Mouse (Mus musculus) liver, postnatal 0 days (tissue): ENCODE measurements at regions not wholly inside any gene's neighbourhood (a gene's known extent, or its start where the extent isn't known, plus 50 kb on each side); places are given as distances from the start of the nearest gene placed in this dataset.

Experiments
- ATAC-seq: fragments of 200-750 bp; cut with Nextera tagmentation; 2 replicates; pipeline ENCODE4 v1.8.0; 2017; ENCODE audit warnings: mild to moderate bottlenecking, moderate library complexity
- DNase-seq: peaks from one replicate; pipeline ENCODE4 v3.0.0-alpha.2; 2016
- H3K27ac ChIP-seq: fragments of 300-500 bp; sonication (generic); 2 replicates; pipeline ENCODE4 v1.5.1; 2014; ENCODE audit warnings: antibody characterized with exemption, moderate library complexity, mild to moderate bottlenecking, low read depth
- H3K27me3 ChIP-seq: fragments of 300-500 bp; sonication (generic); 2 replicates; pipeline ENCODE4 v1.6.1; 2014; ENCODE audit warnings: low read length, control low read depth, mixed read lengths; ENCODE audit not compliant: insufficient read depth
- H3K36me3 ChIP-seq: fragments of 300-500 bp; sonication (generic); replicated peaks from 2 replicates; pipeline ENCODE4 v1.6.1; 2014; ENCODE audit warnings: mild to moderate bottlenecking, control low read depth, low read length, moderate library complexity, mixed read lengths; ENCODE audit not compliant: insufficient read depth
- H3K4me1 ChIP-seq: fragments of 300-500 bp; sonication (generic); 2 replicates; pipeline ENCODE4 v1.6.1; 2014; ENCODE audit warnings: antibody characterized with exemption, mild to moderate bottlenecking, control low read depth; ENCODE audit not compliant: insufficient read depth
- H3K4me2 ChIP-seq: fragments of 300-500 bp; sonication (generic); 2 replicates; pipeline ENCODE4 v1.6.1; 2014; ENCODE audit warnings: low read depth, mild to moderate bottlenecking, low read length, moderate library complexity, mixed read lengths
- H3K4me3 ChIP-seq: fragments of 300-500 bp; sonication (generic); 2 replicates; pipeline ENCODE4 v1.5.1; 2014; ENCODE audit warnings: low read depth, low read length
- H3K9ac ChIP-seq: fragments of 300-500 bp; sonication (generic); replicated peaks from 2 replicates; pipeline ENCODE4 v1.6.1; 2014; ENCODE audit warnings: mild to moderate bottlenecking, moderate library complexity
- H3K9me3 ChIP-seq: fragments of 300-500 bp; sonication (generic); 2 replicates; pipeline ENCODE4 v1.6.1; 2016; ENCODE audit warnings: mild to moderate bottlenecking, control low read depth, low read length, mixed read lengths
- CTCF ChIP-seq: sonication (generic); IDR thresholded peaks from 2 replicates; pipeline ENCODE4 v1.5.1; 2016; ENCODE audit warnings: antibody characterized with exemption, low read depth
- EP300 ChIP-seq: IDR thresholded peaks from 2 replicates; pipeline ENCODE4 v1.6.1; 2016; ENCODE audit warnings: antibody characterized with exemption, low read depth, mild to moderate bottlenecking
- WGBS: fragments of 180-500 bp; shearing (Covaris S2); extraction: QIAGEN DNeasy Blood & Tissue Kit; methylation state at CpG from one replicate; pipeline ENCODE4 v1.1.7; 2014; ENCODE audit not compliant: insufficient replicate concordance; 5-methylcytosine and 5-hydroxymethylcytosine counted together

DNA sequence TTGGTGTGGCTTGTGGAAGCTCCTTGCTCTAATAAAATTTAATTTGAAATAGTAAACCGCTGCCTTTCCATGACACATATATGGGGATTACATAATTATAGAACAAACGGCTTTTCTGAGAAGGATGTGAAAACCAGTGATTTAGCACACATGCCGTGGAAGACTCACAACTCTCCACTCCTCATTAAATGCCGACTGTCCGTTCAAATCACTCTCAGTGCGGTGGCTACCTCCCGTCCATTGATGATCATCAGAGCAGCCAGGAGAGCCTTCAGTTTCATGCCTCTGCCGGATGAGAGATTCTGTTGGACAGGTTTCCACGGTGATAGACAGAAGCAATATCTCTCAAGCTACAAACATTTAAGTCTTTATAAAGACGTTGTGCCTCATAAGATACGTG lies 451.3 kb downstream of the Glrx3 start:
- ATAC-seq = no peak
- Histone ChIP-seq H3K4me2 (no peak overlapping the region), H3K4me1 (no peaks in the 10 kb centered on the region), H3K36me3 (no peaks in the 10 kb centered on the region), H3K9ac (no peak overlapping the region), H3K27ac (no peak overlapping the region), H3K9me3 (no peaks in the 10 kb centered on the region), H3K4me3 (no peak overlapping the region), H3K27me3 (no peaks in the 10 kb centered on the region)
- WGBS = 77% methylated on average over 11 of the region's 11 CpGs
- TF ChIP-seq CTCF (no peak), EP300 (no peak)
- DNase-seq = no peak

- H3K9me3 ChIP-seq = no peaks in the 10 kb centered on the region
- no peak overlapping the region for H3K27ac ChIP-seq
- DNase-seq (no peak), ATAC-seq (no peak)
- no peaks in the 10 kb centered on the region for H3K36me3 ChIP-seq
- no peak for TF ChIP-seq EP300
- TF ChIP-seq CTCF = no peak
- H3K4me3 ChIP-seq = no peak overlapping the region
- H3K27me3 ChIP-seq = no peaks in the 10 kb centered on the region
- H3K4me1 ChIP-seq = no peaks in the 10 kb centered on the region
- WGBS = 70% methylated on average over 9 of the region's 9 CpGs
- H3K4me2 ChIP-seq = no peak overlapping the region
- no peak overlapping the region for H3K9ac ChIP-seq
Observed at GRCm38 (mm10) chr7:137906424-137907060, 469.1 kb downstream of the Glrx3 start.

GRCm38 (mm10) chr7:137909456-137909855 lies 472.0 kb downstream of the Glrx3 start:
- no peaks in the 10 kb centered on the region for H3K4me1 ChIP-seq
- no peaks in the 10 kb centered on the region for H3K27me3 ChIP-seq
- H3K9ac ChIP-seq = no peak overlapping the region
- no peak for ATAC-seq
- no peak for DNase-seq
- TF ChIP-seq CTCF (no peak), EP300 (no peak)
- H3K4me3 ChIP-seq = no peak overlapping the region
- no peaks in the 10 kb centered on the region for H3K9me3 ChIP-seq
- no peak overlapping the region for H3K4me2 ChIP-seq
- H3K36me3 ChIP-seq = no peaks in the 10 kb centered on the region
- no peak overlapping the region for H3K27ac ChIP-seq
- 34% methylated on average over 3 of the region's 3 CpGs for WGBS

- Histone ChIP-seq H3K9me3 (no peaks in the 10 kb centered on the region), H3K36me3 (no peaks in the 10 kb centered on the region), H3K9ac (no peak overlapping the region), H3K4me2 (no peak overlapping the region), H3K27me3 (no peaks in the 10 kb centered on the region), H3K4me1 (no peaks in the 10 kb centered on the region), H3K27ac (no peak overlapping the region), H3K4me3 (no peak overlapping the region)
- 54% methylated on average over 4 of the region's 4 CpGs for WGBS
- DNase-seq (no peak), ATAC-seq (no peak)
- TF ChIP-seq EP300 (no peak), CTCF (no peak)
Observed at GRCm38 (mm10) chr7:137913551-137914105, 476.2 kb downstream of the Glrx3 start.

GRCm38 (mm10) chr7:137914506-137914905 lies 477.1 kb downstream of the Glrx3 start:
- H3K27me3 ChIP-seq = no peaks in the 10 kb centered on the region
- no peak overlapping the region for H3K4me3 ChIP-seq
- H3K4me2 ChIP-seq = no peak overlapping the region
- TF ChIP-seq EP300 (no peak), CTCF (no peak)
- H3K4me1 ChIP-seq = no peaks in the 10 kb centered on the region
- no peaks in the 10 kb centered on the region for H3K36me3 ChIP-seq
- DNase-seq (no peak), ATAC-seq (no peak)
- no peak overlapping the region for H3K9ac ChIP-seq
- no peaks in the 10 kb centered on the region for H3K9me3 ChIP-seq
- WGBS = 76% methylated on average over 5 of the region's 5 CpGs
- H3K27ac ChIP-seq = no peak overlapping the region

DNA sequence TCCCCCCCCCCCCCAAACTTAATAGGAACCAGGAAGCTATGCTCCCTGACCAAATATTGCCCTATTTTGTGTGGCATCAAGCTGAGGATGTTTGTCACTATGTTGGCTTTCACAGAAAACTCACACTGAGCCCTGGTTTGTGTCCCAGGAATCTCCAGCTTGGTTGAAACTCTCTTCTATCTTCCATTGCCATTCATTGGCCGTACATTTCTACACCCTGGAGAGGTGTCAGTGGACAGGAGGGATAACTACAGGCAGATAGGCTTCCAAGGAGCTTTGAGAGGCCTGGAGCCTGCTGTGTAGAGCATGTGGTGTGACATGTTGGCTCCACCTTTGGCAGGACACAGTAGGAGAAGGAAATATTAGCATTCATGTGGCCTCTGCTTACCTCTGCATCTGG lies 478.9 kb downstream of the Glrx3 start:
- no peak overlapping the region for H3K4me2 ChIP-seq
- no peaks in the 10 kb centered on the region for H3K9me3 ChIP-seq
- no peak overlapping the region for H3K9ac ChIP-seq
- ATAC-seq (no peak), DNase-seq (no peak)
- H3K4me1 ChIP-seq = no peaks in the 10 kb centered on the region
- H3K27me3 ChIP-seq = no peaks in the 10 kb centered on the region
- H3K27ac ChIP-seq = no peak overlapping the region
- no peak for TF ChIP-seq EP300
- no peak for TF ChIP-seq CTCF
- H3K36me3 ChIP-seq = no peaks in the 10 kb centered on the region
- 67% methylated on average over 1 of the region's 1 CpGs for WGBS
- no peak overlapping the region for H3K4me3 ChIP-seq
